Mouse (Mus musculus) gastrocnemius, postnatal 4 days (tissue): ENCODE data around the gene Slc25a16. TPM values are rescaled to one million over a fixed set of nuclear protein-coding genes. Genes with fewer than 3 reads are reported as not detected.

Experiments
- DNase-seq, 2 experiments: peaks; one replicate each; pipeline ENCODE4 v3.0.0; 2021 to 2022; ENCODE audit warnings: low spot score in 2 of 2, mixed read lengths in 2 of 2
- total RNA-seq, 2 experiments: library from RNA; stranded (reverse); gene quantifications; 2 replicates each; pipeline ENCODE4 v1.2.3; 2021

Gene Slc25a16
- total RNA-seq, 2 experiments from 2014 or later = 20.6 to 23.1 TPM

- no peak for DNase-seq
Observed at GRCm38 (mm10) chr10:62990636-62991035, 70.2 kb downstream of the Slc25a16 start.

- DNase-seq = no peak
Observed at GRCm38 (mm10) chr10:62993991-62994390, 73.6 kb downstream of the Slc25a16 start.

Other genes with a start within 250 kb of the Slc25a16 start
- 1 to 10 TPM in 1 of 2 experiments, under 1 TPM in 1; 0.64 to 1.1 TPM for gene Stox1, start 194.5 kb upstream of the Slc25a16 start, total RNA-seq
- 10 to 100 TPM; 58.7 to 78.4 TPM for gene Ccar1, start 128.3 kb upstream of the Slc25a16 start, total RNA-seq
- 10 to 100 TPM; 25.3 to 26.4 TPM for gene Tet1, start 11.6 kb upstream of the Slc25a16 start, total RNA-seq
- gene Dna2, start 26.4 kb downstream of the Slc25a16 start, total RNA-seq = 1 to 10 TPM; 4.7 to 5.3 TPM
- gene Rufy2, start 59.6 kb downstream of the Slc25a16 start, total RNA-seq = 10 to 100 TPM; 14.4 to 22.2 TPM
- 10 to 100 TPM; 27.7 to 35.1 TPM for gene Hnrnph3, start 103.6 kb downstream of the Slc25a16 start, total RNA-seq
- gene Pbld2, start 103.7 kb downstream of the Slc25a16 start, total RNA-seq = 1 to 10 TPM; 2.0 to 3.0 TPM
- under 1 TPM; 0.54 to 0.69 TPM for gene Pbld1, start 139.5 kb downstream of the Slc25a16 start, total RNA-seq
- gene Atoh7, start 179.0 kb downstream of the Slc25a16 start, total RNA-seq = not detected